9 mouse cellular contexts compared by ENCODE assay signal in the genomic region with DNA sequence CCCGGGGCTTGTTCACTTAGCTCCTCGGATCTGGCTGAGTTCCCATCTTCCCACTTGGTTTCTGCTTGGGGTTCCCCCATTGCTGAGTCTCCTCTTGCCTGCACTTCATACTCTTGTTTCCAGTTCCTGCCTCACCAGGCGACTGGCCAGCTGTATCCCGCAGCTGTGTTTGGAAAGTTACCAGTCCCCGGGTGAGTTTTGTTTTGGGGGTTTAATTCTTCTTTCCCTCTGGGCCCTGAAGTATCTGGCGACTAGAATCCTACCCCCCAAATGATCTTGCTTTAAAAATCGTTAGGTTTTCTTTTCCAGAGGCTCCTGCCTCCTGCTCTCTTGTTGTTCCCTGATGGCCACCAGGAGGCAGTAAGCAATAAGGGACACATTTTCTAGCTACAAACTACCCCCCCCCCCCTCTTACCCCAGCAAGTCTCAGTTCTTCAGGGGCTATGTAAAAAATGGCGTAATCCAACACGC. TPM values are rescaled to one million over a fixed set of nuclear protein-coding genes. Genes with fewer than 3 reads are reported as not detected.
DNase-seq lines count a peak whose midpoint lies in the region; ATAC-seq and TF ChIP-seq lines count a peak whose summit lies in the region.
"Had no signal": no experiment of that assay in that cellular context is flagged by ENCODE, and none has a peak within 500 bp of the region (broad histone marks: within the 10 kb centered on the region; RNA-seq: fewer than 3 reads in every experiment).

No protein-coding gene starts in this region.

- DNase-seq in forebrain, postnatal 0 days = peak; percentile 14
- peak; percentile 36 for DNase-seq in thymus, postnatal 14 days
- DNase-seq in thymus, adult 2 months = no peak
- DNase-seq in kidney, postnatal 10 days = peak; percentile 72
- DNase-seq in right cerebral cortex, postnatal 4 days = peak; percentile 34
- DNase-seq in spleen, adult 12 weeks (ENCODE audit: low spot score) = no peak
- DNase-seq in hindbrain, embryonic 10.5 days (ENCODE audit: low spot score) = no peak

- H3K9ac ChIP-seq in forebrain, postnatal 0 days = no peak overlapping the region
- no peak overlapping the region for H3K9ac ChIP-seq in forebrain, embryonic 13.5 days

- TF ChIP-seq CTCF in forebrain, postnatal 0 days (IDR thresholded peaks at IDR 0.05; ENCODE audit: low read depth) = peak; percentile 40
- no peak for TF ChIP-seq CTCF in thymus, adult 2 months (IDR thresholded peaks at IDR 0.05; ENCODE audit: borderline replicate concordance, control insufficient read depth, extremely low read depth, insufficient read depth, low read length, poor library complexity)

- no peak overlapping the region for H3K4me2 ChIP-seq in forebrain, postnatal 0 days (ENCODE audit: low read depth)
- H3K4me2 ChIP-seq in forebrain, embryonic 13.5 days = no peak overlapping the region

- H3K4me1 ChIP-seq in forebrain, postnatal 0 days (ENCODE audit: insufficient read depth) = no peaks in the 10 kb centered on the region
- peaks cover 7% of the 10 kb centered on the region; the same call in 1 of the 2 replicates for H3K4me1 ChIP-seq in forebrain, embryonic 13.5 days
- peaks cover 7% of the 10 kb centered on the region for H3K4me1 ChIP-seq in thymus, adult 2 months (replicated peaks; ENCODE audit: control insufficient read depth, insufficient read depth, low read length)
- H3K4me1 ChIP-seq in hindbrain, embryonic 10.5 days (replicated peaks) = peaks cover 8% of the 10 kb centered on the region

- whole genome bisulfite sequencing in forebrain, postnatal 0 days = 45% methylated on average over 9 of the region's 9 CpGs
- WGBS in forebrain, embryonic 13.5 days = 58% methylated on average over 9 of the region's 9 CpGs
- 85% methylated on average over 9 of the region's 9 CpGs for WGBS in thymus, adult 2 months
- 54% methylated on average over 9 of the region's 9 CpGs for WGBS in hindbrain, embryonic 10.5 days

- H3K27ac ChIP-seq in forebrain, postnatal 0 days (ENCODE audit: low read depth, low read length) = no peak overlapping the region
- H3K27ac ChIP-seq in forebrain, embryonic 13.5 days = no peak overlapping the region
- no peak overlapping the region for H3K27ac ChIP-seq in thymus, adult 2 months (ENCODE audit: control insufficient read depth, insufficient read depth, low read length)
- H3K27ac ChIP-seq in hindbrain, embryonic 10.5 days = no peak overlapping the region

- no peaks in the 10 kb centered on the region for H3K9me3 ChIP-seq in forebrain, postnatal 0 days (ENCODE audit: low read length)
- H3K9me3 ChIP-seq in forebrain, embryonic 13.5 days (replicated peaks) = no peaks in the 10 kb centered on the region
- no peaks in the 10 kb centered on the region for H3K9me3 ChIP-seq in hindbrain, embryonic 10.5 days

- no peaks in the 10 kb centered on the region for H3K27me3 ChIP-seq in forebrain, postnatal 0 days (ENCODE audit: insufficient read depth, low read length)
- no peaks in the 10 kb centered on the region for H3K27me3 ChIP-seq in forebrain, embryonic 13.5 days
- H3K27me3 ChIP-seq in thymus, adult 2 months (ENCODE audit: control insufficient read depth, insufficient read depth, low read length) = no peaks in the 10 kb centered on the region
- H3K27me3 ChIP-seq in hindbrain, embryonic 10.5 days (ENCODE audit: insufficient read depth, poor library complexity, severe bottlenecking) = no peaks in the 10 kb centered on the region

- no peaks in the 10 kb centered on the region for H3K36me3 ChIP-seq in forebrain, postnatal 0 days (ENCODE audit: insufficient read depth)
- H3K36me3 ChIP-seq in forebrain, embryonic 13.5 days (ENCODE audit: poor library complexity, severe bottlenecking) = no peaks in the 10 kb centered on the region
- H3K36me3 ChIP-seq in thymus, adult 2 months (ENCODE audit: control insufficient read depth, insufficient read depth, low read length) = no peaks in the 10 kb centered on the region
- no peaks in the 10 kb centered on the region for H3K36me3 ChIP-seq in hindbrain, embryonic 10.5 days

- TF ChIP-seq POLR2A in thymus, adult 2 months (IDR thresholded peaks at IDR 0.05; ENCODE audit: control insufficient read depth, extremely low read depth, insufficient read depth, low read length, poor library complexity) = no peak

- ATAC-seq in forebrain, postnatal 0 days = no peak
- ATAC-seq in forebrain, embryonic 13.5 days = no peak

- H3K4me3 ChIP-seq in forebrain, postnatal 0 days (ENCODE audit: low read depth, low read length) = no peak overlapping the region
- no peak overlapping the region for H3K4me3 ChIP-seq in forebrain, embryonic 13.5 days
- no peak overlapping the region for H3K4me3 ChIP-seq in thymus, adult 2 months (ENCODE audit: control insufficient read depth, insufficient read depth, low read length)
- H3K4me3 ChIP-seq in hindbrain, embryonic 10.5 days = no peak overlapping the region

RNA-seq across cellular contexts. Expression of gene Glp1r, which starts 57.3 kb away (rescaled TPM):
- total RNA-seq in forebrain, postnatal 0 days (2014; rRNA removed) = 0.69 and 1.7 TPM in 2 replicates
- 0.19 and 0.34 TPM in 2 replicates for polyA plus RNA-seq in forebrain, postnatal 0 days (2015; fragmentation: Nextera tagmentation; extraction: Ambion mirVana)
- 0.06 TPM in 1 of 2 replicates, not detected in the other for polyA plus RNA-seq in forebrain, embryonic 13.5 days (2015; fragmentation: Nextera tagmentation; extraction: Ambion mirVana)
- polyA plus RNA-seq in thymus, adult 2 months (2012; rRNA removed) = 0.07 and 0.14 TPM in 2 replicates
- 0.05 and 0.09 TPM in 2 replicates for polyA plus RNA-seq in hindbrain, embryonic 10.5 days (2016; fragmentation: Nextera tagmentation; extraction: Ambion mirVana)
- polyA plus RNA-seq: limb, embryonic 11.5 days had no signal

Comparison
In these comparisons a context has a peak if more than half of its experiments do, and no peak if none do; other contexts are left out.
1. DNase-seq: peak in forebrain, postnatal 0 days (single experiment), thymus, postnatal 14 days (single experiment), kidney, postnatal 10 days (single experiment) and right cerebral cortex, postnatal 4 days (single experiment); none in thymus, adult 2 months (single experiment), spleen, adult 12 weeks (single experiment) and hindbrain, embryonic 10.5 days (single experiment).